Mouse (Mus musculus) midbrain, embryonic 11.5 days (tissue): ENCODE measurements around the gene Rhd. TPM values are rescaled to one million over a fixed set of nuclear protein-coding genes. Genes with fewer than 3 reads are reported as not detected.

Source experiments
- polyA plus RNA-seq: library from polyadenylated mRNA; unstranded; fragments of >200 nt; fragmentation: Nextera tagmentation; extraction: Ambion mirVana; gene quantifications from 2 replicates; pipeline ENCODE4 v1.2.1, GENCODE M21; 2014

Gene Rhd
- polyA plus RNA-seq, 1 experiment from 2014 or later, result 19.2 TPM

Other genes with a start within 250 kb of the Rhd start
- gene Man1c1, start 160.2 kb upstream of the Rhd start, polyA plus RNA-seq, result 3.1 and 3.2 TPM in 2 replicates
- 4.8 and 5.7 TPM in 2 replicates for gene Ldlrap1, start 96.5 kb upstream of the Rhd start, polyA plus RNA-seq
- 45.6 and 51.7 TPM in 2 replicates for gene Maco1, start 11.2 kb upstream of the Rhd start, polyA plus RNA-seq
- 156 TPM in 2 replicates for gene Tmem50a, start 50.5 kb downstream of the Rhd start, polyA plus RNA-seq
- 352 and 403 TPM in 2 replicates for gene Rsrp1, start 59.1 kb downstream of the Rhd start, polyA plus RNA-seq
- gene Syf2, start 66.4 kb downstream of the Rhd start, polyA plus RNA-seq, result 76.7 and 79.4 TPM in 2 replicates